Mouse (Mus musculus) heart, embryonic 15.5 days (tissue): ENCODE results near the gene Dock1. TPM values are rescaled to one million over a fixed set of nuclear protein-coding genes. Genes with fewer than 3 reads are reported as not detected.

Experiments
- ATAC-seq: fragments of 200-750 bp; cut with Nextera tagmentation; replicated peaks from 2 replicates; pipeline ENCODE4 v1.8.0; 2017; ENCODE audit warnings: low read depth, moderate TSS enrichment; ENCODE audit not compliant: insufficient number of reproducible peaks, insufficient read depth, low FRiP score
- H3K27ac ChIP-seq: fragments of 300-500 bp; sonication (generic); 2 replicates; pipeline ENCODE4 v1.5.1; 2015; ENCODE audit warnings: mild to moderate bottlenecking, inconsistent platforms
- H3K27me3 ChIP-seq: fragments of 300-500 bp; sonication (generic); 2 replicates; pipeline ENCODE4 v1.6.1; 2015; ENCODE audit warnings: inconsistent platforms
- H3K36me3 ChIP-seq: fragments of 300-500 bp; sonication (generic); 2 replicates; pipeline ENCODE4 v1.6.1; 2015; ENCODE audit warnings: mild to moderate bottlenecking, inconsistent platforms
- H3K4me1 ChIP-seq: fragments of 300-500 bp; sonication (generic); replicated peaks from 2 replicates; pipeline ENCODE4 v1.6.1; 2015; ENCODE audit warnings: inconsistent platforms
- H3K4me2 ChIP-seq: fragments of 300-500 bp; sonication (generic); 2 replicates; pipeline ENCODE4 v1.6.1; 2015; ENCODE audit warnings: inconsistent platforms, mild to moderate bottlenecking, moderate library complexity
- H3K4me3 ChIP-seq: fragments of 300-500 bp; sonication (generic); 2 replicates; pipeline ENCODE4 v1.5.1; 2015; ENCODE audit warnings: mild to moderate bottlenecking, inconsistent platforms
- H3K9ac ChIP-seq: fragments of 300-500 bp; sonication (generic); 2 replicates; pipeline ENCODE4 v1.6.1; 2015; ENCODE audit warnings: mild to moderate bottlenecking, inconsistent platforms
- H3K9me3 ChIP-seq: fragments of 300-500 bp; sonication (generic); replicated peaks from 2 replicates; pipeline ENCODE4 v1.6.1; 2016; ENCODE audit warnings: inconsistent platforms
- WGBS: fragments of 180-500 bp; shearing (Covaris S2); methylation state at CpG from one replicate; pipeline ENCODE4 v1.1.7; 2015; ENCODE audit warnings: mixed read lengths; 5-methylcytosine and 5-hydroxymethylcytosine counted together
- polyA plus RNA-seq: library from polyadenylated mRNA; unstranded; fragments of >200 nt; fragmentation: Nextera tagmentation; extraction: Ambion mirVana; gene quantifications from 2 replicates; pipeline ENCODE4 v1.2.1, GENCODE M21; 2015

The Dock1 gene
- polyA plus RNA-seq, 1 experiment from 2014 or later, result 18.3 TPM

- Histone ChIP-seq H3K9me3 (no peaks in the 10 kb centered on the region), H3K4me3 (no peak overlapping the region), H3K4me2 (no peak overlapping the region), H3K36me3 (no peaks in the 10 kb centered on the region), H3K27ac (no peak overlapping the region), H3K27me3 (no peaks in the 10 kb centered on the region), H3K4me1 (peaks cover 7% of the 10 kb centered on the region), H3K9ac (no peak overlapping the region)
- 88% methylated on average over 7 of the region's 7 CpGs for WGBS
- no peak for ATAC-seq
These were observed 431.5 kb downstream of the Dock1 start for GRCm38 (mm10) chr7:135101921-135102320.

- H3K4me1 ChIP-seq, result no peaks in the 10 kb centered on the region
- no peak overlapping the region for H3K27ac ChIP-seq
- H3K9ac ChIP-seq, result no peak overlapping the region
- H3K9me3 ChIP-seq, result no peaks in the 10 kb centered on the region
- H3K27me3 ChIP-seq, result no peaks in the 10 kb centered on the region
- no peak overlapping the region for H3K4me3 ChIP-seq
- peaks cover 18% of the 10 kb centered on the region; the same call in 1 of the 2 replicates for H3K36me3 ChIP-seq
- H3K4me2 ChIP-seq, result no peak overlapping the region
- no peak for ATAC-seq
- 76% methylated on average over 3 of the region's 3 CpGs for WGBS
These were observed 436.1 kb downstream of the Dock1 start for GRCm38 (mm10) chr7:135106536-135106935.

- peaks cover 21% of the 10 kb centered on the region; the same call in 1 of the 2 replicates for H3K36me3 ChIP-seq
- no peak overlapping the region for H3K4me2 ChIP-seq
- no peak for ATAC-seq
- H3K4me3 ChIP-seq, result no peak overlapping the region
- H3K9ac ChIP-seq, result no peak overlapping the region
- H3K4me1 ChIP-seq, result no peaks in the 10 kb centered on the region
- no peaks in the 10 kb centered on the region for H3K27me3 ChIP-seq
- WGBS, result 90% methylated on average over 1 of the region's 1 CpGs
- H3K9me3 ChIP-seq, result no peaks in the 10 kb centered on the region
- H3K27ac ChIP-seq, result no peak overlapping the region
These were observed 439.9 kb downstream of the Dock1 start for GRCm38 (mm10) chr7:135110307-135110706.

GRCm38 (mm10) chr7:135125296-135126065, 455.0 kb downstream of the Dock1 start:
- Histone ChIP-seq H3K4me3 (no peak overlapping the region), H3K9me3 (no peaks in the 10 kb centered on the region)
- no peak for ATAC-seq

GRCm38 (mm10) chr7:135132461-135132860, 462.0 kb downstream of the Dock1 start:
- peaks cover 9% of the 10 kb centered on the region; the same call in 1 of the 2 replicates for H3K36me3 ChIP-seq
- ATAC-seq, result no peak
- H3K27me3 ChIP-seq, result no peaks in the 10 kb centered on the region
- H3K4me1 ChIP-seq, result 0 out of 2 replicates have a peak, but pooled peaks cover 5% of the 10 kb centered on the region
- H3K27ac ChIP-seq, result no peak overlapping the region
- no peak overlapping the region for H3K4me2 ChIP-seq
- no peaks in the 10 kb centered on the region for H3K9me3 ChIP-seq
- no peak overlapping the region for H3K4me3 ChIP-seq
- 81% methylated on average over 4 of the region's 4 CpGs for WGBS
- H3K9ac ChIP-seq, result no peak overlapping the region

More at GRCm38 (mm10) chr7:135125296-135126065, 455.0 kb downstream of the Dock1 start:
- 74% methylated on average over 10 of the region's 10 CpGs for WGBS
- H3K27ac ChIP-seq, result no peak overlapping the region
- H3K36me3 ChIP-seq, result no peaks in the 10 kb centered on the region; the same call in 1 of the 2 replicates
- no peak overlapping the region for H3K9ac ChIP-seq
- H3K27me3 ChIP-seq, result no peaks in the 10 kb centered on the region
- H3K4me1 ChIP-seq, result 0 out of 2 replicates have a peak, but pooled peaks cover 3% of the 10 kb centered on the region
- no peak overlapping the region for H3K4me2 ChIP-seq

GRCm38 (mm10) chr7:135134619-135135018, 464.2 kb downstream of the Dock1 start:
- 81% methylated on average over 12 of the region's 12 CpGs for WGBS

GRCm38 (mm10) chr7:135139153-135139612, 468.7 kb downstream of the Dock1 start:
- H3K36me3 ChIP-seq, result peaks cover 13% of the 10 kb centered on the region; the same call in 1 of the 2 replicates
- H3K4me1 ChIP-seq, result peaks cover 7% of the 10 kb centered on the region; the same call in 1 of the 2 replicates
- H3K27me3 ChIP-seq, result no peaks in the 10 kb centered on the region
- no peak overlapping the region for H3K27ac ChIP-seq
- 34% methylated on average over 5 of the region's 5 CpGs for WGBS
- 0 out of 2 replicates have a peak, but pooled peaks have one; percentile 31 for ATAC-seq
- no peak overlapping the region for H3K9ac ChIP-seq
- H3K4me2 ChIP-seq, result no peak overlapping the region
- no peak overlapping the region for H3K4me3 ChIP-seq
- H3K9me3 ChIP-seq, result no peaks in the 10 kb centered on the region

More at GRCm38 (mm10) chr7:135134619-135135018, 464.2 kb downstream of the Dock1 start:
- H3K9me3 ChIP-seq, result no peaks in the 10 kb centered on the region
- H3K27ac ChIP-seq, result no peak overlapping the region
- no peak for ATAC-seq
- no peak overlapping the region for H3K4me3 ChIP-seq
- H3K27me3 ChIP-seq, result no peaks in the 10 kb centered on the region
- H3K4me2 ChIP-seq, result no peak overlapping the region
- peaks cover 9% of the 10 kb centered on the region; the same call in 1 of the 2 replicates for H3K36me3 ChIP-seq
- no peak overlapping the region for H3K9ac ChIP-seq
- H3K4me1 ChIP-seq, result peaks cover 7% of the 10 kb centered on the region; the same call in 1 of the 2 replicates

GRCm38 (mm10) chr7:135144731-135145130, 474.3 kb downstream of the Dock1 start:
- peaks cover 28% of the 10 kb centered on the region for H3K36me3 ChIP-seq
- WGBS, result 88% methylated on average over 4 of the region's 4 CpGs
- H3K9ac ChIP-seq, result no peak overlapping the region

GRCm38 (mm10) chr7:135150926-135151325, 480.5 kb downstream of the Dock1 start:
- Histone ChIP-seq H3K9me3 (no peaks in the 10 kb centered on the region), H3K4me2 (no peak overlapping the region), H3K4me1 (no peaks in the 10 kb centered on the region; the same call in 1 of the 2 replicates), H3K4me3 (no peak overlapping the region), H3K36me3 (peaks cover 26% of the 10 kb centered on the region), H3K27me3 (no peaks in the 10 kb centered on the region), H3K27ac (no peak overlapping the region), H3K9ac (no peak overlapping the region)
- no peak for ATAC-seq
- WGBS, result 65% methylated on average over 2 of the region's 2 CpGs

More at GRCm38 (mm10) chr7:135144731-135145130, 474.3 kb downstream of the Dock1 start:
- Histone ChIP-seq H3K9me3 (no peaks in the 10 kb centered on the region), H3K4me1 (no peaks in the 10 kb centered on the region), H3K4me2 (no peak overlapping the region), H3K27me3 (no peaks in the 10 kb centered on the region), H3K27ac (no peak overlapping the region), H3K4me3 (no peak overlapping the region)
- no peak for ATAC-seq

GRCm38 (mm10) chr7:135157571-135157970, 487.1 kb downstream of the Dock1 start:
- no peak overlapping the region for H3K4me3 ChIP-seq
- 76% methylated on average over 5 of the region's 5 CpGs for WGBS

GRCm38 (mm10) chr7:135158381-135158780, 487.9 kb downstream of the Dock1 start:
- Histone ChIP-seq H3K4me3 (no peak overlapping the region), H3K27me3 (no peaks in the 10 kb centered on the region), H3K27ac (no peak overlapping the region), H3K9me3 (no peaks in the 10 kb centered on the region), H3K4me2 (no peak overlapping the region), H3K4me1 (no peaks in the 10 kb centered on the region), H3K36me3 (peaks cover 2% of the 10 kb centered on the region; the same call in 1 of the 2 replicates), H3K9ac (no peak overlapping the region)
- no peak for ATAC-seq
- WGBS, result 87% methylated on average over 10 of the region's 10 CpGs

More at GRCm38 (mm10) chr7:135157571-135157970, 487.1 kb downstream of the Dock1 start:
- ATAC-seq, result no peak
- Histone ChIP-seq H3K36me3 (peaks cover 4% of the 10 kb centered on the region; the same call in 1 of the 2 replicates), H3K4me1 (no peaks in the 10 kb centered on the region), H3K9me3 (no peaks in the 10 kb centered on the region), H3K4me2 (no peak overlapping the region), H3K9ac (no peak overlapping the region), H3K27me3 (no peaks in the 10 kb centered on the region), H3K27ac (no peak overlapping the region)
